In the genomic region with DNA sequence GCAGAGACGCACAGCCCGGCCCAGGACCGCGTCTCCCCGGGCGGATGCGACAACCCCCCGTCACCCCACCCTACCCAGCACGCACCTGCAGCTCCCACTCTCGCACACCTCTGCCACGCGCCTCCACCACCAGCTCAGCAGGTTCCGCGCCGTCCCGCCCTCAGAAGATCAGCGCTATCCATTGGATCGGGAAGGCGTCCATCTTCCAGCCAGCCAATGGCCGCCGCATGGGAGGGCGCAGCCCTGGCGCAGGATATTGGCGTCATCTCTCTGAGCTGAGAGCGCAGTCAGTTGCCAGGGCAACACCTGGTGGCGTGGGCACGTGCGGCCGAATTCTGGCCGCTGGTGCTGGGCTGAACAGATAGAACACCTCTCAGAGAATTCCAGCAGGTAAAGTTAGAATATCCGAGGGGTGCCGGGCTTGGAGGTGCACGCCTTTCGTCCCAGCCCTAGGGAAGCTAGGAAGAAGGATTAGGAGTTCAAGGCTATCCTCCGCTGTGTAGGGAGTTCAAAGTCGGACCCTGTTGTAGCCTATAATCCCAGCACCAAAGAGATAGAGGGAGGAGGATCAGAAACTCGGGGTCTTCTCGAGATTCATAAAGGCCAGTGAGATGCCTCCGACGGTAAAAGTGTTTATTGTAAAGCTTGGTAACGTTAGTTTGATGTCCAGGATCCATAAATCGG, we compare ENCODE assay signal across 8 mouse cellular contexts. TPM values are rescaled to one million over a fixed set of nuclear protein-coding genes. Genes with fewer than 3 reads are reported as not detected.
DNase-seq lines count a peak whose midpoint lies in the region; ATAC-seq and TF ChIP-seq lines count a peak whose summit lies in the region.

A gene (minus strand): TSS at position 144 of the 684 bp plus-strand sequence.

- H3K9ac ChIP-seq in forebrain, embryonic 16.5 days (replicated peaks; ENCODE audit: low read depth, low read length): peak within 1 kb of the TSS; percentile 67
- peak within 1 kb of the TSS; percentile 53 for H3K9ac ChIP-seq in lung, embryonic 14.5 days

- ATAC-seq in G1E (ENCODE audit: extremely low read depth, insufficient number of reproducible peaks, low FRiP score, poor library complexity, severe bottlenecking): peak; percentile 98
- ATAC-seq in forebrain, embryonic 16.5 days: peak; percentile 99
- ATAC-seq in lung, embryonic 14.5 days (ENCODE audit: insufficient read depth): peak; percentile 99

- no peaks in the 10 kb centered on the region for H3K9me3 ChIP-seq in G1E (replicated peaks)
- no peaks in the 10 kb centered on the region for H3K9me3 ChIP-seq in forebrain, embryonic 16.5 days (ENCODE audit: control insufficient read depth, low read length)
- no peaks in the 10 kb centered on the region for H3K9me3 ChIP-seq in lung, embryonic 14.5 days (ENCODE audit: low read depth, low read length)

- TF ChIP-seq POLR2A in olfactory bulb, adult 2 months (IDR thresholded peaks at IDR 0.05; ENCODE audit: insufficient read depth, low read depth, low read length): 0 out of 2 replicates have a peak, but pooled peaks have one; percentile 40
- 0 out of 2 replicates have a peak, but pooled peaks have one; percentile 23 for TF ChIP-seq POLR2A in thymus, adult 2 months (IDR thresholded peaks at IDR 0.05; ENCODE audit: control insufficient read depth, extremely low read depth, insufficient read depth, low read length, poor library complexity)

- peaks cover 32% of the 10 kb centered on the region for H3K36me3 ChIP-seq in G1E (replicated peaks)
- H3K36me3 ChIP-seq in forebrain, embryonic 16.5 days (ENCODE audit: control insufficient read depth, insufficient read depth): no peaks in the 10 kb centered on the region
- no peaks in the 10 kb centered on the region for H3K36me3 ChIP-seq in lung, embryonic 14.5 days (ENCODE audit: insufficient read depth)
- H3K36me3 ChIP-seq in thymus, adult 2 months (ENCODE audit: control insufficient read depth, insufficient read depth, low read length): no peaks in the 10 kb centered on the region

- DNase-seq in G1E (ENCODE audit: low spot score): peak; percentile 97
- DNase-seq in cerebellum, adult 18-20 months: peak; percentile 98 to 99
- DNase-seq in heart, postnatal 36 days: peak; percentile 99 to 100
- peak; percentile 97 to 99 for DNase-seq in layer of hippocampus, adult 2 months (ENCODE audit: low spot score in 2 of 2)
- peak; percentile 99 for DNase-seq in lung, embryonic 14.5 days
- DNase-seq in thymus, adult 2 months: peak; percentile 95

- intact Hi-C loops in heart, postnatal 36 days (cut with DNase I): loop anchor here (1.0 to 2.0 kb wide), 3 partner anchors 20 to 52 kb away; a partner anchor contains a TSS

- peaks cover 8% of the 10 kb centered on the region; the same call in 1 of the 2 replicates for H3K27me3 ChIP-seq in G1E (ENCODE audit: insufficient read depth, low read length)
- H3K27me3 ChIP-seq in forebrain, embryonic 16.5 days (replicated peaks; ENCODE audit: control insufficient read depth, insufficient read depth, low read length): no peaks in the 10 kb centered on the region
- no peaks in the 10 kb centered on the region for H3K27me3 ChIP-seq in lung, embryonic 14.5 days (ENCODE audit: insufficient read depth, low read length)
- no peaks in the 10 kb centered on the region for H3K27me3 ChIP-seq in thymus, adult 2 months (ENCODE audit: control insufficient read depth, insufficient read depth, low read length)

- no peak within 1 kb of the TSS for H3K27ac ChIP-seq in forebrain, embryonic 16.5 days (ENCODE audit: low read length)
- H3K27ac ChIP-seq in layer of hippocampus, adult 2 months: peak within 1 kb of the TSS; percentile 85
- no peak within 1 kb of the TSS for H3K27ac ChIP-seq in lung, embryonic 14.5 days (ENCODE audit: low read depth)
- no peak within 1 kb of the TSS for H3K27ac ChIP-seq in olfactory bulb, adult 2 months (ENCODE audit: insufficient read depth, low read depth, low read length)
- no peak within 1 kb of the TSS for H3K27ac ChIP-seq in thymus, adult 2 months (ENCODE audit: control insufficient read depth, insufficient read depth, low read length)

- 3% methylated on average over 42 of the region's 42 CpGs for WGBS in forebrain, embryonic 16.5 days
- WGBS in lung, embryonic 14.5 days: 4% methylated on average over 42 of the region's 42 CpGs
- WGBS in olfactory bulb, adult 2 months: 3% methylated on average over 42 of the region's 42 CpGs
- 10% methylated on average over 42 of the region's 42 CpGs for WGBS in thymus, adult 2 months

- no peak for TF ChIP-seq CTCF in G1E (IDR thresholded peaks at IDR 0.05; ENCODE audit: low read depth, low read length)
- TF ChIP-seq CTCF in layer of hippocampus, adult 2 months (conservative IDR thresholded peaks at IDR 0.05): no peak
- no peak for TF ChIP-seq CTCF in lung, embryonic 14.5 days (IDR thresholded peaks at IDR 0.05; ENCODE audit: low read depth)
- TF ChIP-seq CTCF in olfactory bulb, adult 2 months (IDR thresholded peaks at IDR 0.05; ENCODE audit: insufficient read depth, low read depth, low read length): no peak
- TF ChIP-seq CTCF in thymus, adult 2 months (IDR thresholded peaks at IDR 0.05; ENCODE audit: borderline replicate concordance, control insufficient read depth, extremely low read depth, insufficient read depth, low read length, poor library complexity): peak; percentile 64; the same call in 1 of the 2 replicates

- H3K4me1 ChIP-seq in G1E (ENCODE audit: insufficient read depth, low read depth, low read length): peaks cover 22% of the 10 kb centered on the region
- peaks cover 15% of the 10 kb centered on the region for H3K4me1 ChIP-seq in forebrain, embryonic 16.5 days (replicated peaks; ENCODE audit: control insufficient read depth, insufficient read depth, low read length)
- no peaks in the 10 kb centered on the region for H3K4me1 ChIP-seq in lung, embryonic 14.5 days (ENCODE audit: insufficient read depth)
- no peaks in the 10 kb centered on the region for H3K4me1 ChIP-seq in olfactory bulb, adult 2 months (ENCODE audit: control insufficient read depth, insufficient read depth, low read length)
- H3K4me1 ChIP-seq in thymus, adult 2 months (replicated peaks; ENCODE audit: control insufficient read depth, insufficient read depth, low read length): peaks cover 3% of the 10 kb centered on the region; the same call in 1 of the 2 replicates

- peak within 1 kb of the TSS; percentile 85 for H3K4me2 ChIP-seq in forebrain, embryonic 16.5 days (ENCODE audit: low read length)
- peak within 1 kb of the TSS; percentile 85 for H3K4me2 ChIP-seq in lung, embryonic 14.5 days

- peak within 1 kb of the TSS; percentile 95 for H3K4me3 ChIP-seq in G1E (ENCODE audit: low read depth, low read length)
- H3K4me3 ChIP-seq in forebrain, embryonic 16.5 days (replicated peaks; ENCODE audit: low read length): peak within 1 kb of the TSS; percentile 71
- H3K4me3 ChIP-seq in layer of hippocampus, adult 2 months: peak within 1 kb of the TSS; percentile 77
- H3K4me3 ChIP-seq in lung, embryonic 14.5 days (ENCODE audit: low read depth, low read length): peak within 1 kb of the TSS; percentile 65
- H3K4me3 ChIP-seq in olfactory bulb, adult 2 months (ENCODE audit: insufficient read depth, low read depth, low read length): peak within 1 kb of the TSS; percentile 82
- peak within 1 kb of the TSS; percentile 45 for H3K4me3 ChIP-seq in thymus, adult 2 months (ENCODE audit: control insufficient read depth, insufficient read depth, low read length)

RNA-seq across cellular contexts. Expression of the gene that starts here (rescaled TPM):
- total RNA-seq in G1E (2014; fragmentation: Nextera tagmentation): 12.7 and 16.4 TPM in 2 replicates
- 18.8 and 20.5 TPM in 2 replicates for total RNA-seq in G1E (2017)
- 48.6 and 62.6 TPM in 2 replicates for polyA plus RNA-seq in G1E (2012)
- polyA plus RNA-seq in forebrain, embryonic 16.5 days (2015; fragmentation: Nextera tagmentation; extraction: Ambion mirVana): 21.4 and 22.7 TPM in 2 replicates
- 1 to 10 TPM; 4.7 to 5.5 TPM for total RNA-seq in heart, postnatal 36 days (2021)
- 10 to 100 TPM; 17.1 to 18.1 TPM for total RNA-seq in layer of hippocampus, adult 2 months (2021)
- 39.4 and 44.4 TPM in 2 replicates for polyA plus RNA-seq in lung, embryonic 14.5 days (2014; fragmentation: Nextera tagmentation; extraction: Ambion mirVana)
- not detected in 2 replicates for polyA plus RNA-seq in olfactory bulb, adult 2 months (2012; ENCODE audit: insufficient read depth, insufficient read length, low replicate concordance, missing spikeins)
- polyA plus RNA-seq in thymus, adult 2 months (2012; rRNA removed): 7.5 and 8.2 TPM in 2 replicates

Comparison
In these comparisons a context has a peak if more than half of its experiments do, and no peak if none do; other contexts are left out.
1. H3K4me3 ChIP-seq: peak in every context shown above with its lines; median percentile 95 in G1E; 82 in olfactory bulb, adult 2 months; 77 in layer of hippocampus, adult 2 months; 71 in forebrain, embryonic 16.5 days; 65 in lung, embryonic 14.5 days; 45 in thymus, adult 2 months.